Mouse (Mus musculus) limb, embryonic 10.5 days (tissue): ENCODE measurements around the gene Ddx54. TPM values are rescaled to one million over a fixed set of nuclear protein-coding genes. Genes with fewer than 3 reads are reported as not detected.
A peak's percentile ranks its signal among the peaks of the same experiment; 100 is the strongest.

ENCODE experiments used
- DNase-seq: peaks from one replicate; pipeline ENCODE4 v3.0.0-alpha.2; 2017; ENCODE audit warnings: low spot score
- H3K27ac ChIP-seq: fragments of 300-500 bp; sonication (generic); 2 replicates; pipeline ENCODE4 v1.5.1; 2016; ENCODE audit warnings: mild to moderate bottlenecking
- H3K27me3 ChIP-seq: fragments of 300-500 bp; sonication (generic); 2 replicates; pipeline ENCODE4 v1.6.1; 2016; ENCODE audit warnings: low read depth, mild to moderate bottlenecking; ENCODE audit not compliant: poor library complexity, severe bottlenecking
- H3K36me3 ChIP-seq: fragments of 300-500 bp; sonication (generic); 2 replicates; pipeline ENCODE4 v1.6.1; 2016; ENCODE audit warnings: mild to moderate bottlenecking, moderate library complexity
- H3K4me1 ChIP-seq: fragments of 300-500 bp; sonication (generic); 2 replicates; pipeline ENCODE4 v1.6.1; 2016
- H3K4me3 ChIP-seq: fragments of 300-500 bp; sonication (generic); 2 replicates; pipeline ENCODE4 v1.5.1; 2016; ENCODE audit warnings: mild to moderate bottlenecking, moderate library complexity
- H3K9me3 ChIP-seq: fragments of 300-500 bp; sonication (generic); replicated peaks from 2 replicates; pipeline ENCODE4 v1.6.1; 2016; ENCODE audit warnings: mild to moderate bottlenecking
- WGBS: fragments of 180-500 bp; shearing (Covaris S2); methylation state at CpG from one replicate; pipeline ENCODE4 v1.1.7; 2016; 5-methylcytosine and 5-hydroxymethylcytosine counted together
- polyA plus RNA-seq: library from polyadenylated mRNA; unstranded; fragments of >200 nt; fragmentation: Nextera tagmentation; extraction: Ambion mirVana; gene quantifications from 2 replicates; pipeline ENCODE4 v1.2.1, GENCODE M21; 2016

The Ddx54 gene
- polyA plus RNA-seq, 1 experiment from 2014 or later: 58.1 TPM

- Histone ChIP-seq H3K36me3 (peaks cover 99% of the 10 kb centered on the region), H3K4me1 (peaks cover 12% of the 10 kb centered on the region)
- 97% methylated on average over 10 of the region's 10 CpGs for WGBS
Measured at GRCm38 (mm10) chr5:120621846-120622197, 9.3 kb downstream of the Ddx54 start.

GRCm38 (mm10) chr5:120622198-120622851, 9.8 kb downstream of the Ddx54 start:
- Histone ChIP-seq H3K9me3 (no peaks in the 10 kb centered on the region), H3K4me3 (no peak overlapping the region), H3K27ac (no peak overlapping the region), H3K4me1 (peaks cover 13% of the 10 kb centered on the region), H3K27me3 (no peaks in the 10 kb centered on the region), H3K36me3 (peaks cover 99% of the 10 kb centered on the region)
- WGBS: 72% methylated on average over 5 of the region's 5 CpGs
- DNase-seq: no peak

More at GRCm38 (mm10) chr5:120621846-120622197, 9.3 kb downstream of the Ddx54 start:
- no peak overlapping the region for H3K4me3 ChIP-seq
- DNase-seq: no peak
- H3K9me3 ChIP-seq: no peaks in the 10 kb centered on the region
- H3K27me3 ChIP-seq: no peaks in the 10 kb centered on the region
- H3K27ac ChIP-seq: no peak overlapping the region

- Histone ChIP-seq H3K27me3 (peaks cover 9% of the 10 kb centered on the region), H3K9me3 (no peaks in the 10 kb centered on the region), H3K4me3 (no peak overlapping the region), H3K36me3 (peaks cover 95% of the 10 kb centered on the region), H3K4me1 (peaks cover 13% of the 10 kb centered on the region), H3K27ac (no peak overlapping the region)
- 94% methylated on average over 10 of the region's 10 CpGs for WGBS
- no peak for DNase-seq
Measured at GRCm38 (mm10) chr5:120624427-120624826, 11.9 kb downstream of the Ddx54 start.

- Histone ChIP-seq H3K4me1 (peaks cover 18% of the 10 kb centered on the region), H3K27me3 (peaks cover 29% of the 10 kb centered on the region), H3K36me3 (peaks cover 75% of the 10 kb centered on the region), H3K27ac (no peak overlapping the region), H3K4me3 (no peak overlapping the region), H3K9me3 (no peaks in the 10 kb centered on the region)
- peak; percentile 71 for DNase-seq
- WGBS: 21% methylated on average over 19 of the region's 19 CpGs
Measured at GRCm38 (mm10) chr5:120626399-120626798, 13.9 kb downstream of the Ddx54 start.

- 93% methylated on average over 15 of the region's 15 CpGs for WGBS
- H3K4me3 ChIP-seq: no peak overlapping the region
- no peaks in the 10 kb centered on the region for H3K9me3 ChIP-seq
- H3K36me3 ChIP-seq: peaks cover 62% of the 10 kb centered on the region
- H3K4me1 ChIP-seq: peaks cover 13% of the 10 kb centered on the region
- peaks cover 42% of the 10 kb centered on the region for H3K27me3 ChIP-seq
- no peak overlapping the region for H3K27ac ChIP-seq
- no peak for DNase-seq
Measured at GRCm38 (mm10) chr5:120627515-120628300, 15.2 kb downstream of the Ddx54 start.

- peaks cover 13% of the 10 kb centered on the region for H3K4me1 ChIP-seq
- no peak for DNase-seq
- no peaks in the 10 kb centered on the region for H3K9me3 ChIP-seq
- H3K27me3 ChIP-seq: peaks cover 47% of the 10 kb centered on the region
- H3K36me3 ChIP-seq: peaks cover 53% of the 10 kb centered on the region
- H3K27ac ChIP-seq: no peak overlapping the region
- no peak overlapping the region for H3K4me3 ChIP-seq
- 87% methylated on average over 7 of the region's 7 CpGs for WGBS
Measured at GRCm38 (mm10) chr5:120628624-120629023, 16.1 kb downstream of the Ddx54 start.

- Histone ChIP-seq H3K36me3 (peaks cover 28% of the 10 kb centered on the region), H3K4me1 (peaks cover 13% of the 10 kb centered on the region), H3K4me3 (peak overlapping the region; percentile 38), H3K27ac (no peak overlapping the region), H3K27me3 (peaks cover 50% of the 10 kb centered on the region), H3K9me3 (no peaks in the 10 kb centered on the region)
- DNase-seq: no peak
- 11% methylated on average over 29 of the region's 29 CpGs for WGBS
Measured at GRCm38 (mm10) chr5:120631128-120631527, 18.6 kb downstream of the Ddx54 start.

GRCm38 (mm10) chr5:120631892-120632291, 19.4 kb downstream of the Ddx54 start:
- Histone ChIP-seq H3K4me3 (0 out of 2 replicates have a peak overlapping the region, but pooled peaks have one; percentile 38), H3K4me1 (peaks cover 6% of the 10 kb centered on the region; the same call in 1 of the 2 replicates), H3K27me3 (peaks cover 50% of the 10 kb centered on the region), H3K36me3 (peaks cover 21% of the 10 kb centered on the region), H3K27ac (no peak overlapping the region), H3K9me3 (no peaks in the 10 kb centered on the region)
- WGBS: 91% methylated on average over 5 of the region's 5 CpGs
- no peak for DNase-seq

GRCm38 (mm10) chr5:120634131-120634530, 21.6 kb downstream of the Ddx54 start, which contains the start of gene Cfap73:
Gene Cfap73, minus strand, starts transcription at chr5:120634235.
- Histone ChIP-seq H3K4me3 (no peak within 1 kb of the TSS), H3K27me3 (peaks cover 43% of the 10 kb centered on the region)

GRCm38 (mm10) chr5:120634860-120635259, 22.3 kb downstream of the Ddx54 start:
- no peak for DNase-seq
- 40% methylated on average over 5 of the region's 5 CpGs for WGBS
- no peaks in the 10 kb centered on the region; the same call in 1 of the 2 replicates for H3K36me3 ChIP-seq
- H3K4me1 ChIP-seq: peaks cover 6% of the 10 kb centered on the region; the same call in 1 of the 2 replicates
- no peaks in the 10 kb centered on the region for H3K9me3 ChIP-seq
- H3K27ac ChIP-seq: no peak overlapping the region
- peaks cover 36% of the 10 kb centered on the region for H3K27me3 ChIP-seq
- no peak overlapping the region for H3K4me3 ChIP-seq

More at GRCm38 (mm10) chr5:120634131-120634530, 21.6 kb downstream of the Ddx54 start, which contains the start of gene Cfap73:
- peaks cover 6% of the 10 kb centered on the region; the same call in 1 of the 2 replicates for H3K4me1 ChIP-seq
- H3K27ac ChIP-seq: no peak within 1 kb of the TSS
- DNase-seq: no peak
- WGBS: 67% methylated on average over 9 of the region's 9 CpGs
- no peaks in the 10 kb centered on the region; the same call in 1 of the 2 replicates for H3K36me3 ChIP-seq
- H3K9me3 ChIP-seq: no peaks in the 10 kb centered on the region

- peaks cover 28% of the 10 kb centered on the region for H3K27me3 ChIP-seq
- no peak overlapping the region for H3K27ac ChIP-seq
- no peaks in the 10 kb centered on the region for H3K9me3 ChIP-seq
- no peak for DNase-seq
- peaks cover 6% of the 10 kb centered on the region; the same call in 1 of the 2 replicates for H3K4me1 ChIP-seq
- H3K4me3 ChIP-seq: no peak overlapping the region
- no peaks in the 10 kb centered on the region for H3K36me3 ChIP-seq
- 84% methylated on average over 5 of the region's 5 CpGs for WGBS
Measured at GRCm38 (mm10) chr5:120635633-120636032, 23.1 kb downstream of the Ddx54 start.

GRCm38 (mm10) chr5:120640094-120640493, 27.6 kb downstream of the Ddx54 start:
- WGBS: 91% methylated on average over 7 of the region's 7 CpGs
- Histone ChIP-seq H3K4me3 (no peak overlapping the region), H3K27ac (no peak overlapping the region), H3K4me1 (no peaks in the 10 kb centered on the region), H3K9me3 (no peaks in the 10 kb centered on the region), H3K36me3 (no peaks in the 10 kb centered on the region), H3K27me3 (no peaks in the 10 kb centered on the region)
- DNase-seq: no peak
